Mouse (Mus musculus): ENCODE results near the gene Kcna10. TPM values are rescaled to one million over a fixed set of nuclear protein-coding genes. Genes with fewer than 3 reads are reported as not detected.

Kcna10 gene
- total RNA-seq, 2 experiments from 2014 or later: 0.11 TPM; not detected in 1

GRCm38 (mm10) chr3:107207625-107208253 is 24.9 kb downstream of the Kcna10 start:
- intact Hi-C loops (cut with DNase I): loop anchor here (2.0 kb wide), 2 partner anchors 67 to 263 kb away; no protein-coding TSS in a partner anchor
- H3K4me3 ChIP-seq: no peak overlapping the region
- no peak for DNase-seq
- H3K27ac ChIP-seq: no peak overlapping the region
- no peak for TF ChIP-seq CTCF (IDR thresholded peaks at IDR 0.05)

GRCm38 (mm10) chr3:107214606-107215005 is 31.8 kb downstream of the Kcna10 start:
- DNase-seq: no peak
- intact Hi-C loops (cut with DNase I): no loop called here
- H3K4me3 ChIP-seq: no peak overlapping the region
- TF ChIP-seq CTCF (IDR thresholded peaks at IDR 0.05): no peak
- no peak overlapping the region for H3K27ac ChIP-seq

GRCm38 (mm10) chr3:107216400-107217100 is 33.7 kb downstream of the Kcna10 start:
- intact Hi-C loops (cut with DNase I): no loop called here
- TF ChIP-seq CTCF (IDR thresholded peaks at IDR 0.05): no peak
- DNase-seq: no peak
- Histone ChIP-seq H3K27ac (no peak overlapping the region), H3K4me3 (no peak overlapping the region)

- no peak overlapping the region for H3K27ac ChIP-seq
- H3K4me3 ChIP-seq: no peak overlapping the region
- no peak for DNase-seq
- intact Hi-C loops (cut with DNase I): no loop called here
- no peak for TF ChIP-seq CTCF (IDR thresholded peaks at IDR 0.05)
Measured at GRCm38 (mm10) chr3:107217101-107217480, 34.2 kb downstream of the Kcna10 start.

- no peak overlapping the region for H3K27ac ChIP-seq
- DNase-seq: no peak
- intact Hi-C loops (cut with DNase I): no loop called here
- no peak for TF ChIP-seq CTCF (IDR thresholded peaks at IDR 0.05)
- no peak overlapping the region for H3K4me3 ChIP-seq
Measured at GRCm38 (mm10) chr3:107218572-107218971, 35.7 kb downstream of the Kcna10 start.

GRCm38 (mm10) chr3:107221608-107222007 is 38.8 kb downstream of the Kcna10 start, which contains the start of gene Cym:
Gene Cym (minus strand): TSS chr3:107221732.
- Histone ChIP-seq H3K27ac (no peak within 1 kb of the TSS), H3K4me3 (no peak within 1 kb of the TSS)
- no peak for TF ChIP-seq CTCF (IDR thresholded peaks at IDR 0.05)
- intact Hi-C loops (cut with DNase I): no loop called here
- DNase-seq: no peak

GRCm38 (mm10) chr3:107223230-107223629 is 40.4 kb downstream of the Kcna10 start:
- TF ChIP-seq CTCF (IDR thresholded peaks at IDR 0.05): no peak
- intact Hi-C loops (cut with DNase I): no loop called here
- DNase-seq: no peak
- Histone ChIP-seq H3K4me3 (no peak overlapping the region), H3K27ac (no peak overlapping the region)

GRCm38 (mm10) chr3:107225820-107226219 is 43.0 kb downstream of the Kcna10 start:
- no peak for DNase-seq
- no peak for TF ChIP-seq CTCF (IDR thresholded peaks at IDR 0.05)
- H3K27ac ChIP-seq: peak overlapping the region; percentile 59
- no peak overlapping the region for H3K4me3 ChIP-seq
- intact Hi-C loops (cut with DNase I): no loop called here

- no peak for TF ChIP-seq CTCF (IDR thresholded peaks at IDR 0.05)
- intact Hi-C loops (cut with DNase I): no loop called here
- no peak overlapping the region for H3K4me3 ChIP-seq
- no peak overlapping the region for H3K27ac ChIP-seq
- DNase-seq: no peak
Measured at GRCm38 (mm10) chr3:107229221-107229620, 46.4 kb downstream of the Kcna10 start.

GRCm38 (mm10) chr3:107229822-107230221 is 47.0 kb downstream of the Kcna10 start:
- Histone ChIP-seq H3K27ac (peak overlapping the region; percentile 55), H3K4me3 (no peak overlapping the region)
- intact Hi-C loops (cut with DNase I): loop anchor here (5.0 kb wide), 1 partner anchor 142 kb away; no protein-coding TSS in a partner anchor
- no peak for TF ChIP-seq CTCF (IDR thresholded peaks at IDR 0.05)
- no peak for DNase-seq

- no peak for TF ChIP-seq CTCF (IDR thresholded peaks at IDR 0.05)
- Histone ChIP-seq H3K27ac (peak within 1 kb of the TSS; percentile 55), H3K4me3 (no peak within 1 kb of the TSS)
- intact Hi-C loops (cut with DNase I): loop anchor here (5.0 kb wide), 1 partner anchor 142 kb away; no protein-coding TSS in a partner anchor
- no peak for DNase-seq
Measured at GRCm38 (mm10) chr3:107230527-107230926, 47.7 kb downstream of the Kcna10 start, which contains the start of gene A630076J17Rik. Gene A630076J17Rik (plus strand): TSS chr3:107230614.

GRCm38 (mm10) chr3:107231202-107231601 is 48.3 kb downstream of the Kcna10 start:
- H3K4me3 ChIP-seq: no peak overlapping the region
- no peak for TF ChIP-seq CTCF (IDR thresholded peaks at IDR 0.05)
- H3K27ac ChIP-seq: peak overlapping the region; percentile 9; the same call in 1 of the 2 replicates
- DNase-seq: no peak
- intact Hi-C loops (cut with DNase I): loop anchor here (5.0 kb wide), 1 partner anchor 141 kb away; no protein-coding TSS in a partner anchor

GRCm38 (mm10) chr3:107233351-107233813 is 50.5 kb downstream of the Kcna10 start:
- intact Hi-C loops (cut with DNase I): loop anchor here (1.0 to 5.0 kb wide), 3 partner anchors 41 to 233 kb away; no protein-coding TSS in a partner anchor
- Histone ChIP-seq H3K27ac (peak overlapping the region; percentile 65), H3K4me3 (no peak overlapping the region)
- peak; percentile 92 for TF ChIP-seq CTCF (IDR thresholded peaks at IDR 0.05)
- peak; percentile 80 for DNase-seq
